Mouse (Mus musculus) stomach, postnatal 0 days (tissue): ENCODE measurements at regions not wholly inside any gene's neighbourhood (a gene's known extent, or its start where the extent isn't known, plus 50 kb on each side); places are given as distances from the start of the nearest gene placed in this dataset.

ENCODE experiments used
- CTCF ChIP-seq: IDR thresholded peaks from 2 replicates; pipeline ENCODE4 v1.5.1; 2016; ENCODE audit warnings: antibody characterized with exemption, low read depth, mild to moderate bottlenecking, moderate library complexity
- EP300 ChIP-seq: optimal IDR thresholded peaks from 2 replicates; pipeline ENCODE3; 2016; ENCODE audit warnings: antibody characterized with exemption

DNA sequence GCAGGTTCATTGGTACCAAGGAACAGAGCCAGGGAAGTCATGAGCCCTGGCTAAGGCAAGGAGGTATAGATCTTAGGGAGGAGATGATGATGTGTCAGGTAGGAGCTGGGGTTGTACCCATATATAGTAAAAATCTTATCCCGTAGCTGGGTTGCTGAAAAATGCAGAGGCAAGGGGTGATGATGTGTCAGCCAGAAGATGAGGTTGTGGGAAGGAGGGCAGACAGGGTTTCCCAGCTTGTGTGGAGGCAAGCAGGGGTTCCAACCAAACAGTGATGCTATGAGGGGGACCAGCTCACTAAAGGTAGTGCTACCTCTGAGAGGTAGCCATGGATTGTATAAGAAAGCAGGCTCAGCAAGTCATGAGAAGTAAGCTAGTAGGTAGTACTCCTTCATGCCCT, 90.5 kb upstream of the N4bp1 start:
- TF ChIP-seq EP300 (no peak), CTCF (no peak)
